Mouse (Mus musculus) kidney, embryonic 16.5 days (tissue): ENCODE results near the gene Adam22. TPM values are rescaled to one million over a fixed set of nuclear protein-coding genes. Genes with fewer than 3 reads are reported as not detected.

Experiments used
- ATAC-seq: fragments of 200-750 bp; cut with Nextera tagmentation; 2 replicates; pipeline ENCODE4 v1.8.0; 2017; ENCODE audit warnings: moderate TSS enrichment; ENCODE audit not compliant: low FRiP score, low TSS enrichment
- H3K27ac ChIP-seq: fragments of 300-500 bp; sonication (generic); 2 replicates; pipeline ENCODE4 v1.5.1; 2014; ENCODE audit warnings: low read length
- H3K27me3 ChIP-seq: fragments of 300-500 bp; sonication (generic); 2 replicates; pipeline ENCODE4 v1.6.1; 2014; ENCODE audit warnings: low read length, control low read depth, mixed read lengths; ENCODE audit not compliant: insufficient read depth
- H3K36me3 ChIP-seq: fragments of 300-500 bp; sonication (generic); 2 replicates; pipeline ENCODE4 v1.6.1; 2014; ENCODE audit warnings: low read length, control low read depth, mixed read lengths; ENCODE audit not compliant: insufficient read depth
- H3K4me1 ChIP-seq: fragments of 300-500 bp; sonication (generic); 2 replicates; pipeline ENCODE4 v1.6.1; 2014; ENCODE audit warnings: low read length, control low read depth, mixed read lengths; ENCODE audit not compliant: insufficient read depth
- H3K4me2 ChIP-seq: fragments of 300-500 bp; sonication (generic); replicated peaks from 2 replicates; pipeline ENCODE4 v1.6.1; 2014; ENCODE audit warnings: low read depth, low read length
- H3K4me3 ChIP-seq: fragments of 300-500 bp; sonication (generic); 2 replicates; pipeline ENCODE4 v1.5.1; 2014; ENCODE audit warnings: mild to moderate bottlenecking, low read length
- H3K9ac ChIP-seq: fragments of 300-500 bp; sonication (generic); replicated peaks from 2 replicates; pipeline ENCODE4 v1.6.1; 2014; ENCODE audit warnings: low read length
- H3K9me3 ChIP-seq: fragments of 300-500 bp; sonication (generic); 2 replicates; pipeline ENCODE4 v1.6.1; 2016; ENCODE audit warnings: low read length, control low read depth
- WGBS: fragments of 180-500 bp; shearing (Covaris S2); extraction: QIAGEN DNeasy Blood & Tissue Kit; methylation state at CpG from one replicate; pipeline ENCODE4 v1.1.7; 2014; 5-methylcytosine and 5-hydroxymethylcytosine counted together
- polyA plus RNA-seq: library from polyadenylated mRNA; unstranded; fragments of >200 nt; fragmentation: Nextera tagmentation; extraction: Ambion mirVana; gene quantifications from 2 replicates; pipeline ENCODE4 v1.2.1, GENCODE M21; 2015

Adam22 gene
- polyA plus RNA-seq, 1 experiment from 2014 or later: 9.0 TPM

DNA sequence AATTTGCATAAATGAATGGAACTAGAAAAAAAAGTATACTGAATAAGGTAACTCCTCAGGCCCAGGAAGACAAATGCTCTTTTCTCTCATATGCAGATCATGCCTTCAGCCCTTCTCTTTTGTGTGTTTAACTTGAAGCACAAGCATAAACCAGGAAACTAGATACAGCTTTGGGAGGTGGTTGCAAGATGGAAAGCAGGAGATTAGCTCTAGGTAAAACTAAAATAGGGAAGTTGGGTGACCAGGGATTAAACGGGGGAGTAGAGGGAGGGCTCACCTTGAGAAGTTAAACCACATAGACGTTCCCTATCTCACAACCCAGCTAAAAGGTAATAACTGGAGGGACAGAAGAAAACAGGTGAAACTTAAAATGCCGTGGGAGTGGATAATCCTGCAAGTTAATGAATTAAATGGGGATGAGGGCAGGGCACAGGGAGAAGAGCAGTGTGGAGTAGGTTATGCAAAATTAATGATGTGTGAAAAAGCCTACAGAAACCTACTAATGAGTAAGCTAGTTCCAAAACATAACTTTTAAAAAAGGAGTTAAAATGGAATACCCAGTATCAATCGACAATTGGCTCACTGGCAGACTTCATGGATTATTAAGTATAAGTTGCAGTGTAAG is 40.2 kb downstream of the Adam22 start:
- ATAC-seq: peak; percentile 69
- no peak overlapping the region for H3K4me3 ChIP-seq
- no peak overlapping the region for H3K9ac ChIP-seq
- H3K36me3 ChIP-seq: no peaks in the 10 kb centered on the region
- H3K4me2 ChIP-seq: no peak overlapping the region
- no peaks in the 10 kb centered on the region for H3K9me3 ChIP-seq
- peak overlapping the region; percentile 61; the same call in 1 of the 2 replicates for H3K27ac ChIP-seq
- H3K4me1 ChIP-seq: peaks cover 7% of the 10 kb centered on the region
- 46% methylated on average over 4 of the region's 4 CpGs for WGBS
- no peaks in the 10 kb centered on the region for H3K27me3 ChIP-seq

DNA sequence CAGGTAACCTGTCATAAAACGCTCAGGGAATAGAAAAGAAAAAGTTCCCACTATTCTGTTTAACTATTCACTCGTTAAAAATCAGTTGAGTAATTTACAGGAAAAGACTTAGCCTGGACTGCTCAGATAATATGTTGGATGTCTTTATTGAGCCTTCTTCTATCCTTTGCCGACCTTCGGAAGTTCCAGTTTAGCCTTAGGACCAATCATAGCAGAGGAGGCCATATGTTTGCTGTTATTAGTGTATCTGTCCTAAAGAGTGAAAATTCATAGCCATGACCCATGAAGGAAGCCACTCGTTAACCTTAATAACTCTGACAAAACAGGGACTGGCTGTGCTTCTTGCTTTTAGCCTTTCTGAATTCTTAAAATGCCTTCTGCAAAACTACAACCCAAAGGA is 41.3 kb downstream of the Adam22 start:
- ATAC-seq: peak; percentile 71; the same call in 1 of the 2 replicates
- no peak overlapping the region for H3K4me3 ChIP-seq
- peaks cover 7% of the 10 kb centered on the region for H3K4me1 ChIP-seq
- H3K4me2 ChIP-seq: no peak overlapping the region
- no peaks in the 10 kb centered on the region for H3K27me3 ChIP-seq
- H3K27ac ChIP-seq: no peak overlapping the region
- no peaks in the 10 kb centered on the region for H3K9me3 ChIP-seq
- H3K9ac ChIP-seq: no peak overlapping the region
- no peaks in the 10 kb centered on the region for H3K36me3 ChIP-seq
- WGBS: 66% methylated on average over 5 of the region's 5 CpGs

DNA sequence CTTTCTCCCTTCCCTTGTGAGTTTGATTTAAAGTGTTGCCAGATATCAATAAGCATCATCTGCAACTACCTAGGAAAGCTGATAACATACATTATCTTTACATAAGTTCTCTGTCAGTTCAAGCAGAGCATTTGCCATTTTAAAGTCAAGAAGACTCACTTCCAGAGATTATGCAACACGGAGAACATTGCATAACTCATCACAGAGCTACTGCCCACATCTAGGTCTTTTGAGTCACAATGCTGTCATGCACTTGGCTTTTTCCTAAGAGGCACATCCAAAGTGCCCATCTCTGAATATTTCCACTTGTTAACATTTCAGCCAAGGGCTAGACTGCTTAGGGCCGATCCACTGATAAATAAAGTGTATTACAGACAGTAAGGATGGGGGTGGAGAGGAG is 55.6 kb downstream of the Adam22 start:
- Histone ChIP-seq H3K27ac (no peak overlapping the region), H3K4me3 (no peak overlapping the region)
- WGBS: 92% methylated on average over 2 of the region's 2 CpGs

DNA sequence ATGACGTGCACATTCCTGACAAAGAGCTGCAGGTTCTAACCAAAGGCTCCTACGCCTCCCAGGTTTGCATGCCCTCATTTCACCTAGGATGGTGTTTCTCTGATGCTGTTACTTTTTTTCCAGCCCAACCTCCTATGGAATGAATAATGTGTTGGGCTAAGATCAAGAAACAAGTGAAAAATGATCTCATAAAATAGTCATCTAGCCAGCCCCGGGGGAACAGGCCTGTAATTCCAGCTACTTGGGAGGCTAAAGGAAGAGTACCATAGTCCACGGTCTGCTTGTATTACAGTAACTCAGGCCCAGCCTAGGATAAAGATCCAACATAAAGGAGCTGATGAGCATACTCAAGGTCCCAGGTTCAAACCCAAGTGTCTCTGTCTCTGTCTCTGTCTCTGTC is 57.1 kb downstream of the Adam22 start:
- Histone ChIP-seq H3K27me3 (no peaks in the 10 kb centered on the region), H3K9ac (no peak overlapping the region), H3K4me2 (no peak overlapping the region), H3K27ac (no peak overlapping the region), H3K4me3 (no peak overlapping the region), H3K9me3 (no peaks in the 10 kb centered on the region), H3K36me3 (no peaks in the 10 kb centered on the region), H3K4me1 (no peaks in the 10 kb centered on the region)
- peak; percentile 31; the same call in 1 of the 2 replicates for ATAC-seq
- WGBS: 48% methylated on average over 4 of the region's 4 CpGs

More for the DNA sequence above, 55.6 kb downstream of the Adam22 start:
- Histone ChIP-seq H3K36me3 (no peaks in the 10 kb centered on the region), H3K9me3 (no peaks in the 10 kb centered on the region), H3K9ac (no peak overlapping the region), H3K4me1 (no peaks in the 10 kb centered on the region), H3K27me3 (no peaks in the 10 kb centered on the region), H3K4me2 (no peak overlapping the region)
- no peak for ATAC-seq

DNA sequence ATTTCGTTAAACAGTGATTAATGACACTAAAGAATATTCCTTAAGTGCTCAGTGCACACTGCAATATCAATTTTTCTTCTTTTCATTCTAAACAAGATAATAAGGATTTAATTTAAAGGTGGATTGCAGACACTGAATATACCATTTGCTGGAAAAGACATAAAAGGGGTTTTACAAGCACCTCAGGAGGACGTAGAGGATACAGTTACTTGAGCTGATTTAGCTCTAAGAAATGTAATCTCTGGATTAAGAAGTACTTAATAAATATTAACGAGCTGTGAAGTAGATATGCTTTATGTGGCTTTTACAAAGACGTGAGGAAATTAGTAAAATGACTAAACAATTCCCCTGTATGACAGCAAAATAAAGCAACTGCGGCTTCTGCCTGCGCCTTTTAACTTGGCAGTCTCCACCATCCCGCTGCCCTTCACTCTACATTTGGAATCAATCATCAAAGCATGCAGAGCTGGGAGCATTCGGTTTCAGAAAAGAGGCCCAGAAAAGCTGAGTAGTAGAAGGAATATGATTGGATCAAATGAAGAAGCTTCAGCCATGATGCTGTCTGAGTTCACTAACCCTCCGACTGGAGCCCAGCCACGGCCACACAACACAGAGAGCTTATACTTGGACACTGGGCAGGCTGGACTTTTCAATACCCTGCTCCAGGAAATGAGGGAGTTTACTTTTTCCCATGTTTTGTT is 70.1 kb downstream of the Adam22 start:
- H3K4me1 ChIP-seq: no peaks in the 10 kb centered on the region
- ATAC-seq: peak; percentile 59; the same call in 1 of the 2 replicates

DNA sequence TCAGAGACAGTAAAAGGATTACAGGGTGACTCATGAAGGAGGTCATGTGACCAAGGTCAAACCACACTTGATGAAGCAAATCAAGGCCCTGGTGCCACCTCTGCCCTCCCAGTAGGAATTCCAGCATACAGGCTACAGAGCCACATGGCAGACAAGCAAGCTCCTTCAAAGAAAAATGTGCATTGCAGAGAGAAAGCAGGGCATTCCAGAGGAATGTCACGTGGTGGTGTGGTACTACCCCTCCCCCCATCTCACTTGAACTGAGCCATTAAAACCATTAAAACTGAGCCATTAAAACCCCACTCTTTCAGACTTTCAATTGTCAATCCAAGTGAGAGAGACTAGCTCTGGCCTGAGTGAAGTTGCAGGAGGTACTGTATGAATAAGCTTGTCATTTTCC is 74.7 kb downstream of the Adam22 start:
- Histone ChIP-seq H3K27me3 (no peaks in the 10 kb centered on the region), H3K27ac (no peak overlapping the region)
- ATAC-seq: peak; percentile 49; the same call in 1 of the 2 replicates

More for the DNA sequence above, 70.1 kb downstream of the Adam22 start:
- no peak overlapping the region for H3K4me2 ChIP-seq
- H3K27me3 ChIP-seq: no peaks in the 10 kb centered on the region
- no peaks in the 10 kb centered on the region for H3K36me3 ChIP-seq
- no peak overlapping the region for H3K27ac ChIP-seq
- 43% methylated on average over 10 of the region's 10 CpGs for WGBS
- H3K9ac ChIP-seq: no peak overlapping the region
- no peak overlapping the region for H3K4me3 ChIP-seq
- H3K9me3 ChIP-seq: no peaks in the 10 kb centered on the region

DNA sequence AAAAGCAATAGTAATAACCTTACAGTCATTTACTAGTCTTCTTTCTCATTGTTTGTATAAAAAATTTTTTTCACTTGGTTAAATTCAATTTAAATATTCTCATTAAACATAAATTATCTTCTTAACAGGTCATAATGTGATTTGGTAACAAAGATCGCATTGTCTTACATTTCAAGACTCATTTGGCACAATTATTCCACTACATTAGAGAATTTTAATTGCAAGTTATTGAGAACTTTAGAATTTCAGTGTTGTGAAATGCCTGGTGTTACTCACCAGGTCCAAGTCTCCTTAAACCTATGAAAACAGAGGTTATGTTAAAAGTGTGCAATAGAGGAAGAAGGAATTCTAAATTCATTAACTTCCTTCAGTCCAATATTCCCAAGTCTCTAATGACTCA is 76.5 kb downstream of the Adam22 start:
- Histone ChIP-seq H3K4me2 (no peak overlapping the region), H3K4me1 (no peaks in the 10 kb centered on the region), H3K9ac (no peak overlapping the region), H3K27me3 (no peaks in the 10 kb centered on the region), H3K9me3 (no peaks in the 10 kb centered on the region), H3K4me3 (no peak overlapping the region), H3K27ac (no peak overlapping the region), H3K36me3 (no peaks in the 10 kb centered on the region)
- WGBS: 84% methylated on average over 1 of the region's 1 CpGs
- ATAC-seq: no peak

More for the DNA sequence above, 74.7 kb downstream of the Adam22 start:
- Histone ChIP-seq H3K9me3 (no peaks in the 10 kb centered on the region), H3K9ac (no peak overlapping the region), H3K4me3 (no peak overlapping the region), H3K4me2 (no peak overlapping the region), H3K4me1 (no peaks in the 10 kb centered on the region), H3K36me3 (no peaks in the 10 kb centered on the region)
- 5% methylated on average over 1 of the region's 1 CpGs for WGBS

DNA sequence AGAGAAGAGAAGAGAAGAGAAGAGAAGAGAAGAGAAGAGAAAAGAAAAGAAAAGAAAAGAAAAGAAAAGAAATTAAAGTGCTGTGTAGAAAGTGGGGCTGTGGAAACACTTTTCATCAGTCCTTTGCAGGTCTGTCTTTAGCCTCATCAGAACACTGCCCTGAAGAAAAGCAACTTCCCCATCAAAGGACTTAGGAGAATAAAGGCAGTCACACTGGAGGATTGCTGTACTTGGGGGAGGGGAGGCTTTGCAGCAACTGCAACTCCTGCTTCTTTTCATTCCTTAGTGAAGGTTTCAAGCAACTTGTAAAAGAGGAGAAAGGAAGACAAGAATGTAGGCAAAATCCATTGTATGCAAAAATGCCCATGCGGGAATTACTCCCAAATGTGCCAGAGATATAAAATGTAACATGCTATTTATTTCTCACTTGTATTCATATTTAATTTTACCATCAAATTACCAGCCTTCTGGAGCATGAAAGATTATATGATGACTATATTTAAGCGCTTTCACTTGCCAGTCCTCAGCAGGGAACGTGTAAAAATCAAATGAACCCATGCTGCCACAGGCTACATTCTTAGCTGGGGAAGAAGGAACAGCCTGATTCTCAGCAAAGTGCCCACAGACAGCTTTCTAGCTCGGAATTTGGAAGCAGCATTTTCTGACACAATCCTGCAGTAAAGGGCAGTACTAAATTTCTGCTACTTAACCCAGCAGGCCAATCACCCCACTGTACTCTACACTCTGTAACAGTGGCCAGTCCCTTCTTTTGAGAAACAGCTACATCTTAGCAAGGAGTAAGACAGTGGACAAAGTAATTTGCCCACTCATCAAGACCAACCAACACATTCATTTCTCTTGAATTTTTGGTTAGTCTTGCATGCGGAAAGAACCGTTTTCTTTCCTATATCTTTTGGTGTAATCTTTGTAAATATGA is 78.0 kb downstream of the Adam22 start:
- H3K27me3 ChIP-seq: no peaks in the 10 kb centered on the region
- 64% methylated on average over 6 of the region's 6 CpGs for WGBS
- no peak overlapping the region for H3K4me3 ChIP-seq
- H3K4me2 ChIP-seq: no peak overlapping the region
- H3K4me1 ChIP-seq: no peaks in the 10 kb centered on the region
- no peaks in the 10 kb centered on the region for H3K9me3 ChIP-seq
- ATAC-seq: no peak
- H3K9ac ChIP-seq: no peak overlapping the region
- no peaks in the 10 kb centered on the region for H3K36me3 ChIP-seq
- no peak overlapping the region for H3K27ac ChIP-seq

DNA sequence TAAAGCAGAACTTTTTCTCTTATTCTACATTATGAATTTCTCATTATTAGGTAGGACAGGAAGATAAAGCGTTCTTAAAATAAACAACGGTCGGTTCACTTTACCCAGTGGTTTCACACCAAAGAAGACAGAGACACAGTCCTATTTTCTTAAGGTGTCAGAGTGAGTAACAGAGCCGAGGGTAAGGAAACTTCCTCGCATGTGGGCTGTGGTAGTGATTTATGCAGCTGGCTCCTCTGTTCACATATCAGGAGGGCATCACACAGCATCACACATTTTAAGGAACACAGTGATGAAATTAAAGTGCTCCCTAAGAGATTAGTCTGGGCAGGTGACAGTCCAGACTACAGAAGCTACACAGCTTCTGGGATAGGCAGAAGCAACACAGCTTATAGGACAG is 83.8 kb downstream of the Adam22 start:
- 27% methylated on average over 5 of the region's 5 CpGs for WGBS
- Histone ChIP-seq H3K9me3 (no peaks in the 10 kb centered on the region), H3K9ac (no peak overlapping the region), H3K27me3 (no peaks in the 10 kb centered on the region), H3K36me3 (no peaks in the 10 kb centered on the region), H3K4me2 (no peak overlapping the region), H3K4me1 (no peaks in the 10 kb centered on the region), H3K4me3 (no peak overlapping the region), H3K27ac (no peak overlapping the region)
- no peak for ATAC-seq
